In genomic region chr2:165785312-165786036, GRCm38 (mm10) we compare ENCODE assay signal across 13 mouse cellular contexts.
DNase-seq lines count a peak whose midpoint lies in the region.
"Had no signal": no experiment of that assay in that cellular context is flagged by ENCODE, and none has a peak within 500 bp of the region (broad histone marks: within the 10 kb centered on the region; RNA-seq: fewer than 3 reads in every experiment).

No protein-coding gene starts in this region.

- peak; percentile 58 for DNase-seq in cerebellum, adult 11-12 months
- DNase-seq in cerebellum, adult 11 months, result no peak
- peak; percentile 88 for DNase-seq in ES-CJ7 (ENCODE audit: low read depth, low spot score)
- peak; percentile 46 for DNase-seq in cerebellum, adult 8-10 months
- peak; percentile 52 to 54 for DNase-seq in cerebellum, postnatal 36 days
- no peak for DNase-seq in retina, postnatal 1 day
- DNase-seq in lung, postnatal 10 days, result no peak
- DNase-seq: forebrain, postnatal 0 days; gastrocnemius, postnatal 14 days; kidney, adult 2 months; lung, postnatal 4 days; right cerebral cortex, postnatal 4 days; thymus, postnatal 36 days had no signal

Comparison
In these comparisons a context has a peak if more than half of its experiments do, and no peak if none do; other contexts are left out.
1. DNase-seq: peak in cerebellum, adult 11-12 months (single experiment), ES-CJ7 (single experiment), cerebellum, adult 8-10 months (single experiment) and cerebellum, postnatal 36 days (2 of 2); none in cerebellum, adult 11 months (single experiment), retina, postnatal 1 day (single experiment) and lung, postnatal 10 days (single experiment).